Mouse (Mus musculus): ENCODE data around the gene Trim39. TPM values are rescaled to one million over a fixed set of nuclear protein-coding genes. Genes with fewer than 3 reads are reported as not detected.

Gene Trim39
- polyA plus RNA-seq, 1 experiment from 2014 or later = 4.6 TPM

DNA sequence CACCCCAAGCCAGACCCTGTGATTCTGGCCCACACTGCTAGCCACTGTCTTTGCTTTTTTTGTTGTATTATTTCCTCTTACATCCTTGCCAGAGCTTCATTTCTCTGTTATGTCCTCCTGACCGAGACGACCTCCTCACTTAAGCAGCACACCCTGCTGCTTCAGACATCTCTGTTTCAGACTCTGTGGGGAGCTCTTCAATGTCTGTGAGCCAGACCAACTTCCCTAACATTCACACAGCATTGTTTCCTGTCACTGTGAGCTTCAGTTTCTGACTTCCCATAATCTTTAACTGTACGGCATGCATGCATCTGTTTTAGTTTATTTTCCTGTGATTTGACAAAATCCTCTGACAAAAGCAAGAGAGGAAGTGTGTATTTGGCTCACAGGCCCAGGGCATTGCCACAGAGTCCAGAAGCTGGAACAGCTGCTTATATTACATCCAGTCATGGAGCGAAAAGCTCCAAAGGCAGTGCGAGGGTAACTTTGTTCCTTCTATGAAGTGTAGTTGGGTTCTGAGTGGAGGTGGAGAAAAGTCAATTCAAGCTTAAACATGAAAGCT is 53.4 kb downstream of the Trim39 start:
- WGBS (ENCODE audit: insufficient replicate concordance) = 27% methylated on average over 5 of the region's 5 CpGs
- Histone ChIP-seq H3K9me3 (replicated peaks) (no peaks in the 10 kb centered on the region), H3K27ac (replicated peaks) (no peak overlapping the region), H3K4me3 (replicated peaks) (no peak overlapping the region), H3K27me3 (peaks cover 68% of the 10 kb centered on the region), H3K36me3 (replicated peaks) (no peaks in the 10 kb centered on the region), H3K4me1 (replicated peaks) (no peaks in the 10 kb centered on the region), H3K4me2 (no peak overlapping the region), H3K9ac (no peak overlapping the region)
- ATAC-seq (ENCODE audit: insufficient read depth) = no peak

GRCm38 (mm10) chr17:36215586-36215985 is 56.5 kb downstream of the Trim39 start:
- 4% methylated on average over 20 of the region's 20 CpGs for WGBS (ENCODE audit: insufficient replicate concordance)
- no peak for ATAC-seq (ENCODE audit: insufficient read depth)
- no peaks in the 10 kb centered on the region for H3K36me3 ChIP-seq (replicated peaks)
- no peak overlapping the region for H3K9ac ChIP-seq
- H3K9me3 ChIP-seq (replicated peaks) = no peaks in the 10 kb centered on the region
- no peak overlapping the region for H3K4me2 ChIP-seq
- no peak overlapping the region for H3K27ac ChIP-seq (replicated peaks)
- peaks cover 64% of the 10 kb centered on the region for H3K27me3 ChIP-seq
- no peaks in the 10 kb centered on the region for H3K4me1 ChIP-seq (replicated peaks)
- no peak overlapping the region for H3K4me3 ChIP-seq (replicated peaks)

Other genes with a start within 250 kb of the Trim39 start
- 52.8 and 65.8 TPM in 2 replicates for gene H2-T23, start 239.4 kb downstream of the Trim39 start, polyA plus RNA-seq (2015; fragmentation: Nextera tagmentation; extraction: Ambion mirVana)
- gene H2-T22, start 229.5 kb downstream of the Trim39 start, polyA plus RNA-seq (2015; fragmentation: Nextera tagmentation; extraction: Ambion mirVana) = 11.9 and 13.2 TPM in 2 replicates
- gene Gm6034, start 229.3 kb downstream of the Trim39 start, polyA plus RNA-seq (2015; fragmentation: Nextera tagmentation; extraction: Ambion mirVana) = not detected in 2 replicates
- gene Gm11127, start 213.9 kb downstream of the Trim39 start, polyA plus RNA-seq (2015; fragmentation: Nextera tagmentation; extraction: Ambion mirVana) = not detected in 2 replicates
- not detected in 2 replicates for gene Gm19684, start 150.6 kb downstream of the Trim39 start, polyA plus RNA-seq (2015; fragmentation: Nextera tagmentation; extraction: Ambion mirVana)
- not detected in 2 replicates for gene Gm7030, start 142.8 kb downstream of the Trim39 start, polyA plus RNA-seq (2015; fragmentation: Nextera tagmentation; extraction: Ambion mirVana)
- gene Gm8909, start 103.7 kb downstream of the Trim39 start, polyA plus RNA-seq (2015; fragmentation: Nextera tagmentation; extraction: Ambion mirVana) = not detected in 2 replicates
- gene H2-T3, start 82.0 kb downstream of the Trim39 start, polyA plus RNA-seq (2015; fragmentation: Nextera tagmentation; extraction: Ambion mirVana) = not detected in 2 replicates
- 58.7 and 64.0 TPM in 2 replicates for gene Rpp21, start 14.2 kb downstream of the Trim39 start, polyA plus RNA-seq (2015; fragmentation: Nextera tagmentation; extraction: Ambion mirVana)
- gene H2-M10.2, start 14.2 kb upstream of the Trim39 start, polyA plus RNA-seq (2015; fragmentation: Nextera tagmentation; extraction: Ambion mirVana) = not detected in 2 replicates
- not detected in 2 replicates for gene H2-M10.1, start 53.9 kb upstream of the Trim39 start, polyA plus RNA-seq (2015; fragmentation: Nextera tagmentation; extraction: Ambion mirVana)
- not detected in 2 replicates for gene H2-M10.3, start 96.2 kb upstream of the Trim39 start, polyA plus RNA-seq (2015; fragmentation: Nextera tagmentation; extraction: Ambion mirVana)
- gene H2-M10.4, start 190.1 kb upstream of the Trim39 start, polyA plus RNA-seq (2015; fragmentation: Nextera tagmentation; extraction: Ambion mirVana) = not detected in 2 replicates

Measured in liver, embryonic 15.5 days (tissue).